Mouse (Mus musculus) heart, embryonic 12.5 days (tissue): ENCODE data around the gene Birc7. TPM values are rescaled to one million over a fixed set of nuclear protein-coding genes. Genes with fewer than 3 reads are reported as not detected.

Experiments used
- ATAC-seq: fragments of 200-750 bp; cut with Nextera tagmentation; 2 replicates; pipeline ENCODE4 v1.8.0; 2017; ENCODE audit warnings: moderate TSS enrichment, moderate library complexity; ENCODE audit not compliant: insufficient number of reproducible peaks, low FRiP score
- H3K27ac ChIP-seq: fragments of 300-500 bp; sonication (generic); 2 replicates; pipeline ENCODE4 v1.5.1; 2016; ENCODE audit warnings: mild to moderate bottlenecking, moderate library complexity; ENCODE audit not compliant: poor library complexity, severe bottlenecking
- H3K27me3 ChIP-seq: fragments of 300-500 bp; sonication (generic); replicated peaks from 2 replicates; pipeline ENCODE4 v1.6.1; 2016; ENCODE audit warnings: mild to moderate bottlenecking, moderate library complexity
- H3K36me3 ChIP-seq: fragments of 300-500 bp; sonication (generic); 2 replicates; pipeline ENCODE4 v1.6.1; 2016; ENCODE audit warnings: mild to moderate bottlenecking, moderate library complexity
- H3K4me1 ChIP-seq: fragments of 300-500 bp; sonication (generic); replicated peaks from 2 replicates; pipeline ENCODE4 v1.6.1; 2016; ENCODE audit warnings: mild to moderate bottlenecking
- H3K4me2 ChIP-seq: fragments of 300-500 bp; sonication (generic); 2 replicates; pipeline ENCODE4 v1.6.1; 2016; ENCODE audit warnings: mild to moderate bottlenecking, moderate library complexity
- H3K4me3 ChIP-seq: fragments of 300-500 bp; sonication (generic); 2 replicates; pipeline ENCODE4 v1.5.1; 2016; ENCODE audit warnings: mild to moderate bottlenecking
- H3K9ac ChIP-seq: fragments of 300-500 bp; sonication (generic); 2 replicates; pipeline ENCODE4 v1.6.1; 2016; ENCODE audit warnings: mild to moderate bottlenecking, moderate library complexity
- H3K9me3 ChIP-seq: fragments of 300-500 bp; sonication (generic); replicated peaks from 2 replicates; pipeline ENCODE4 v1.6.1; 2016; ENCODE audit warnings: mild to moderate bottlenecking, moderate library complexity
- WGBS: fragments of 180-500 bp; shearing (Covaris S2); methylation state at CpG from one replicate; pipeline ENCODE4 v1.1.7; 2016; 5-methylcytosine and 5-hydroxymethylcytosine counted together
- polyA plus RNA-seq: library from polyadenylated mRNA; unstranded; fragments of >200 nt; fragmentation: Nextera tagmentation; extraction: Ambion mirVana; gene quantifications from 2 replicates; pipeline ENCODE4 v1.2.1, GENCODE M21; 2016

Birc7 gene
- polyA plus RNA-seq, 1 experiment from 2014 or later, result 0.46 TPM

DNA sequence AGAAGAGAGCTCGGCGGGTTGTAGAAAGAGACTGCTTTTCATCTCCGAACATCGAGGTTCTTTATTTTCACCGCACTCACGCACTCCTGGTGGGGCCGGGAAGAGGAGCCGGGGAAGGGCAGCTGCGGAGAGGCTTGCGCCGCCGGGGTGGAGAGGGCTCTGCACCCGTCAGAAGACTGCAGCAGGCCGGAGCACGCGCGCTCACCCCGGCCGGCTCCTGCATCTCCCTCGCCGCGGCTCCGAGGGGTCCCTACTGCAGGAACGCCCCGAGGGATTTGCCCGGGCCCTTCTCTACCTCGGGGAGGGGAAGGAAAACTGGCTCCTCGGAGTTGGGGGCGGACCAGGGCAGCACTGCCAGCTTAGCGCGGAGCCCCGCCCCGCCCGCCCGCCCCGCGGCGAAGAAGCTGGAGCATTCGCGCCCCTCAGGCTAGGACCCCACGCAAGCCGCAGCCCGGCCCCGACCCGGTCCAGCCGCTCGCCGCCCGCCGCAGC, 35.2 kb upstream of the Birc7 start:
- no peaks in the 10 kb centered on the region for H3K36me3 ChIP-seq
- H3K4me2 ChIP-seq, result peak overlapping the region; percentile 78
- no peaks in the 10 kb centered on the region for H3K9me3 ChIP-seq
- no peak overlapping the region for H3K27ac ChIP-seq
- under 1% methylated on average over 50 of the region's 50 CpGs for WGBS
- peaks cover 100% of the 10 kb centered on the region for H3K27me3 ChIP-seq
- H3K4me3 ChIP-seq, result peak overlapping the region; percentile 51
- H3K4me1 ChIP-seq, result peaks cover 30% of the 10 kb centered on the region
- H3K9ac ChIP-seq, result 0 out of 2 replicates have a peak overlapping the region, but pooled peaks have one; percentile 1
- no peak for ATAC-seq

DNA sequence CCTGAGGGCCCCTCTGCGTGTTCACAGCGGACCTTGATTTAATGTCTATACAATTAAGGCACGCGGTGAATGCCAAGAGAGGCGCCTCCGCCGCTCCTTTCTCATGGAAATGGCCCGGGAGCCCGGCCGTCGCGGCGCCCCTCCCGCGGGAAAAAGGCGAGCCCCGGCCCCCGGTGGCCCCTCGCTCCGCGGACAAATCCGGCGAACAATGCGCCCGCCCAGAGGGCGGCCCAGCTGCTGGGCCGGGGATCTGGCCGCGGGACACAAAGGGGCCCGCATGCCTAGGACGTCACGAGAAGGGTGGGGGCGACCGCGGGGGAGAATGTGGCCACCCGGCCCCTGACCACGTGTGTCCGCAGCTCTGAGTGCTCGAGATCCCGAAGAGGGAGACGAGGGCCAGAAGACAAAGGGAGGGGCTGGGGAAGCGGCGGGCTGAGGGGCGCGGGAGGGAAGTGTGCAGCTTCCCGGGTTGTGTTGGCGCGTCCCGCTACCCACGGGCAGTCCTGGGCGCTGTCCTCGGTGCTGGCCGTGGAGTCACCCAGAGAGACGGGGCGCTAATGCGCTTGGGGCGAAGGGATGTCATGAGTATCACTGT, 34.7 kb upstream of the Birc7 start:
- H3K36me3 ChIP-seq, result no peaks in the 10 kb centered on the region
- peak overlapping the region; percentile 51 for H3K4me3 ChIP-seq
- H3K27ac ChIP-seq, result no peak overlapping the region
- no peaks in the 10 kb centered on the region for H3K9me3 ChIP-seq
- peak overlapping the region; percentile 78 for H3K4me2 ChIP-seq
- H3K4me1 ChIP-seq, result peaks cover 30% of the 10 kb centered on the region
- ATAC-seq, result peak; percentile 37; the same call in 1 of the 2 replicates
- H3K9ac ChIP-seq, result 0 out of 2 replicates have a peak overlapping the region, but pooled peaks have one; percentile 1
- H3K27me3 ChIP-seq, result peaks cover 98% of the 10 kb centered on the region
- under 1% methylated on average over 57 of the region's 57 CpGs for WGBS

- Histone ChIP-seq H3K9ac (no peak overlapping the region), H3K9me3 (no peaks in the 10 kb centered on the region), H3K27me3 (peaks cover 94% of the 10 kb centered on the region), H3K36me3 (no peaks in the 10 kb centered on the region), H3K4me3 (peak overlapping the region; percentile 51; the same call in 1 of the 2 replicates), H3K4me1 (peaks cover 30% of the 10 kb centered on the region), H3K4me2 (peak overlapping the region; percentile 78), H3K27ac (no peak overlapping the region)
- WGBS, result 3% methylated on average over 13 of the region's 13 CpGs
- ATAC-seq, result no peak
Measured at GRCm38 (mm10) chr2:180894734-180895133, 34.1 kb upstream of the Birc7 start.

- Histone ChIP-seq H3K27me3 (peaks cover 89% of the 10 kb centered on the region), H3K4me1 (peaks cover 29% of the 10 kb centered on the region)
- no peak for ATAC-seq
Measured at GRCm38 (mm10) chr2:180895321-180895720, 33.5 kb upstream of the Birc7 start.

GRCm38 (mm10) chr2:180895837-180896525, 32.8 kb upstream of the Birc7 start:
- no peak overlapping the region for H3K4me2 ChIP-seq
- H3K4me3 ChIP-seq, result no peak overlapping the region
- ATAC-seq, result no peak
- no peaks in the 10 kb centered on the region for H3K9me3 ChIP-seq
- no peak overlapping the region for H3K27ac ChIP-seq
- no peak overlapping the region for H3K9ac ChIP-seq
- H3K27me3 ChIP-seq, result peaks cover 82% of the 10 kb centered on the region
- 69% methylated on average over 11 of the region's 11 CpGs for WGBS
- H3K4me1 ChIP-seq, result peaks cover 24% of the 10 kb centered on the region
- no peaks in the 10 kb centered on the region for H3K36me3 ChIP-seq

More at GRCm38 (mm10) chr2:180895321-180895720, 33.5 kb upstream of the Birc7 start:
- no peaks in the 10 kb centered on the region for H3K9me3 ChIP-seq
- H3K4me2 ChIP-seq, result no peak overlapping the region
- no peak overlapping the region for H3K9ac ChIP-seq
- WGBS, result 68% methylated on average over 3 of the region's 3 CpGs
- H3K4me3 ChIP-seq, result no peak overlapping the region
- no peak overlapping the region for H3K27ac ChIP-seq
- H3K36me3 ChIP-seq, result no peaks in the 10 kb centered on the region

GRCm38 (mm10) chr2:180896819-180897625, 31.8 kb upstream of the Birc7 start:
- peaks cover 24% of the 10 kb centered on the region for H3K4me1 ChIP-seq
- H3K4me2 ChIP-seq, result no peak overlapping the region
- H3K4me3 ChIP-seq, result no peak overlapping the region
- no peak overlapping the region for H3K9ac ChIP-seq
- no peak for ATAC-seq
- no peak overlapping the region for H3K27ac ChIP-seq
- H3K9me3 ChIP-seq, result no peaks in the 10 kb centered on the region
- H3K36me3 ChIP-seq, result no peaks in the 10 kb centered on the region
- WGBS, result 71% methylated on average over 15 of the region's 15 CpGs
- H3K27me3 ChIP-seq, result peaks cover 72% of the 10 kb centered on the region

DNA sequence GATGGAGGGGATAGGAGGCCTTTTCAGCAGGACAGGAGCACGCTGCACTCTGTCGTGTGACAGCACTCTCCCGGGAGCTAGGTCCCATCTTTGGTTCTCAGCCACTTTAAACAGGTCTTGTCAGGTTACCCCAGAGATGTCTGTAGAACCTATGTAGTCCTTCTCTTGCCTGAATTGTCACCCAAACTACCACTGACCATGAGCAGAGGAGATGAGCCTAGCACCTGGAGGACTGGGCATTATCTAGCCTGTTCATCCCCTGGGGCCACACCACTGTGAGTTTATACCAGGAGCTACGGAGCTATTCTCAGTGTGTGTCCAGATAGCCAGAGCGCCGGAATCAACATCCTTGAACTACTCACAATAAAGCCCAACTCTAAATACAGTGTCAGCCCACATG, 31.0 kb upstream of the Birc7 start:
- ATAC-seq, result no peak
- no peak overlapping the region for H3K4me3 ChIP-seq
- H3K36me3 ChIP-seq, result no peaks in the 10 kb centered on the region
- no peak overlapping the region for H3K9ac ChIP-seq
- H3K4me2 ChIP-seq, result no peak overlapping the region
- H3K4me1 ChIP-seq, result peaks cover 20% of the 10 kb centered on the region
- H3K27ac ChIP-seq, result no peak overlapping the region
- H3K9me3 ChIP-seq, result no peaks in the 10 kb centered on the region
- 66% methylated on average over 6 of the region's 6 CpGs for WGBS
- peaks cover 63% of the 10 kb centered on the region for H3K27me3 ChIP-seq

DNA sequence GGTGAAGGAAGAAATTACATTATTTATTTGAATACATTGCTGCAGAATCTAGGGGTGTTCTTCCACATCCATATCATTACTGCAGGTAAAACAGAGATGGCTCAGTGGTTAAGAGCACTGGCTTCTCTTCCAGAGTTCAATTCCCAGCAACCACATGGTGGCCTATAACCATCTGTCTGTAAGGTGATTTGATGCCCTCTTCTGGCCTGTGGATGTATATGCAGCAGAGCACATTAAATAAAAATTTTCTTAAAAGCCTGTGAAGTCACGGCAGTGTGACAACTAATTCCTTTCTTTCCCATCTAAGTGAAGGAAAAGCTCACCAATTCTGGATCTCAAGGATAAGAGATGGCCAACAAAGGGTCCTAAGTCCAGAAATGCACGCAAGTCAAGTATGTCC, 26.7 kb upstream of the Birc7 start:
- Histone ChIP-seq H3K4me1 (no peaks in the 10 kb centered on the region), H3K4me2 (no peak overlapping the region), H3K36me3 (peaks cover 26% of the 10 kb centered on the region), H3K27ac (no peak overlapping the region), H3K4me3 (no peak overlapping the region), H3K9ac (no peak overlapping the region), H3K9me3 (no peaks in the 10 kb centered on the region), H3K27me3 (peaks cover 21% of the 10 kb centered on the region)
- ATAC-seq, result no peak
- 55% methylated on average over 2 of the region's 2 CpGs for WGBS

DNA sequence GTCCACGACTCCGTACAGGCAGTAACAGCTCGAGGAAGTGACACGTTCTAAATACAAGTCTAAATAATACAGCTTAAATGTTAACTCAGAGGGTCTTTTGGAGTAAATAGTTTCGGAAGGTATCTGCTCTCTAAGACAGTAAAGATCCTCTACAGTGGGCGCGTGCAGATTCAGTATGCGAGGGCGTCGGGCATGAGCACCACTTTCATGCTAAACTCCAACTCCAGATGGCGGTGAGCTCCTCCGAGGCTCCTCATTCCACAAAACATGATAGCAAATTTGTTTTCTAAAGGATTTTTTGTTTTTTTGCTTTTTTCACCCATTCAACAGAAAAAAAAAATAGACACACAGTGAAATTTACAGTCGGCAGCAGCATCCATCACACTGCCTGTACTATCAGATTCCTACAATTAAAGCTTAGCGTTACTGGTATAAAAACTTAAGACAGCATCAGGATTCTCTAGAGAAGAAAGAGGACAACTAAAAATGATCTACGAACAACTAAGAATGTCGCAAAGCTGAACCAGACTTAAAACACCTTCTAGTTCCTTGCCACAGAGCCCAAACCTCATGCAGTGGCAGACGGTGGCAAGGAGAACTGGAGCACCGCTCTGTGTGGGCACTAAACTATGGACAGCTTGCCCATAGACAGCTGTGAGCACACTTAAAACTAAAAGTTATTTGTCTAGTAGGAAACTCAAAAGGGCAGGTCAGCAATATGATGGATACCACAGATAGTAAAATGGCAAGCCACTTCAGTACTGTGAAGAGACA, 24.2 kb upstream of the Birc7 start:
- 93% methylated on average over 18 of the region's 18 CpGs for WGBS
- no peaks in the 10 kb centered on the region for H3K27me3 ChIP-seq
- no peak for ATAC-seq
- no peak overlapping the region for H3K9ac ChIP-seq
- H3K4me3 ChIP-seq, result no peak overlapping the region
- no peak overlapping the region for H3K4me2 ChIP-seq
- H3K36me3 ChIP-seq, result peaks cover 34% of the 10 kb centered on the region
- no peaks in the 10 kb centered on the region for H3K9me3 ChIP-seq
- H3K27ac ChIP-seq, result no peak overlapping the region
- no peaks in the 10 kb centered on the region for H3K4me1 ChIP-seq

DNA sequence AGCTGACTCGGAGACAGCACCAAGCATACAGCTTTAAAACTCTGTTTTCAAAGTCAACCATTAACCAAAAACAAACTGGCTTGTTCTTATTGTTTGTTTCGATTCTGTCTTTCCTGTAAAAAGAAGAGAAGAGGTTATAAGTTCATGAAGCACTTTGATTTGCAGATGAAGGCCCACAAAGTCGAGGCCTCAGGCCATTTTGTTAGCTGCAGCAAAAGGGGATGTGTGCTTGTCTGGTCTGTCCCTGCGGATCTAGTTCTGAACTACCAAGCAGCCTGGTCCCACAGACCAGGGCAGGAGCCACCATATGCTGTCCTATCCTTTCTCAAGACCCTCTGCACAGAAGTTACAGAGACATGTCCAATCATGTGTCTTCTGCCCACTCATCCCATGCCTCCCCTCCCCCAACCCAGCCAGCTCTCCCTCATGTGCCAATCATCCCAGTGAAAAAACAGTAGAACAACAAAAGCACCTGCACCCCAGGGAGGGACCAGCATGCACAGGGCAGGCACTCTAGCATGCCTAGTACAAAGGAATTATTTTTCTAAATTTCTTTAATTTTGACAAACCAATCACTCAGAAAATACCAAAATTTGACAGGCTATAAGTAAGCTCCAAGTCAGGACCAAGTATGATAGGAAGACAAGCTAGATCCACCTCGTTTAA, 23.1 kb upstream of the Birc7 start:
- Histone ChIP-seq H3K4me2 (no peak overlapping the region), H3K9me3 (no peaks in the 10 kb centered on the region), H3K9ac (no peak overlapping the region), H3K36me3 (peaks cover 43% of the 10 kb centered on the region), H3K4me3 (no peak overlapping the region), H3K4me1 (no peaks in the 10 kb centered on the region), H3K27me3 (no peaks in the 10 kb centered on the region), H3K27ac (no peak overlapping the region)
- ATAC-seq, result no peak
- WGBS, result 72% methylated on average over 5 of the region's 5 CpGs
